Mouse (Mus musculus) heart, postnatal 25 days (tissue): ENCODE results near the gene Fa2h. TPM values are rescaled to one million over a fixed set of nuclear protein-coding genes. Genes with fewer than 3 reads are reported as not detected.
A peak's percentile ranks its signal among the peaks of the same experiment; 100 is the strongest.
"Not testable (repeated sequence)": the region's sequence is repeated elsewhere in the genome, so short reads cannot be mapped to it uniquely, and the experiment has no call there.

Source experiments
- DNase-seq: peaks from one replicate; pipeline ENCODE4 v3.0.0; 2022; ENCODE audit warnings: low spot score
- intact Hi-C: fragments of 180-260 bp; cut with DNase I; formaldehyde crosslinking; loops from one replicate; pipeline ENCODE4 v1.15.1; 2025
- total RNA-seq, 2 experiments: library from RNA; stranded (reverse); gene quantifications; 2 replicates each; pipeline ENCODE4 v1.2.3; 2021

The Fa2h gene
- total RNA-seq, 2 experiments from 2014 or later, result 0.22 TPM; not detected in 1

- intact Hi-C loops, DNase-seq: not testable (repeated sequence)
Observed at GRCm38 (mm10) chr8:111303076-111303803, 90.4 kb downstream of the Fa2h start.

GRCm38 (mm10) chr8:111300597-111301546, 92.8 kb downstream of the Fa2h start:
- DNase-seq, result no peak
- intact Hi-C loops, result no loop called here

- intact Hi-C loops, result loop anchor here (2.0 kb wide), 1 partner anchor 41 kb away; the partner anchor contains the start of gene Glg1
- peak; percentile 96 for DNase-seq
Observed at GRCm38 (mm10) chr8:111299821-111300568, 93.6 kb downstream of the Fa2h start, which contains the start of gene Rfwd3. Rfwd3 (minus strand) TSS chr8:111300222.

GRCm38 (mm10) chr8:111299363-111299820, 94.2 kb downstream of the Fa2h start:
- peak; percentile 10 for DNase-seq
- intact Hi-C loops, result loop anchor here (2.0 kb wide), 1 partner anchor 41 kb away; the partner anchor contains the start of gene Glg1

DNA sequence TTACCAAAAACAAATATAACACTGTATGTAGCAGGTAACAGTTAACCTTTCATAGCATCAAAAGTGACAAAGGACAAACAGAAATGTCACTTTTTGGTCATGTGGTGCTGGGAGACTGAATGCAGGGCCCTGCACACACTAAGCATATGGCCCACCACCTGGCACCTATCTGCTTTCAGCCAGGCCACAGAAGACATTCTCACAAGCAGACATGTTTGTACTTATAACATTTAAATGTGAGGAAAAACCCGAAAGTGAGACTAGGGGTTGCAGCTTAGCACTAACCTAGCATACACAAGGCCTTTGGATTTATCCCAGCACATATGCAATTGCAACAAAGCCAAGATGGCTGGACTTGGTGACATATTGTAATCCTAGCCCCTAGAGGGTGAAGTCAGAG, 95.6 kb downstream of the Fa2h start:
- intact Hi-C loops, result loop anchor here (2.0 kb wide), 1 partner anchor 39 kb away; the partner anchor contains the start of gene Glg1
- no peak for DNase-seq

Other genes starting within 250 kb of the Fa2h start
- gene Glg1, start 134.6 kb downstream of the Fa2h start, total RNA-seq, result 100 to 1,000 TPM in 1 of 2 experiments, 10 to 100 TPM in 1; 96.0 to 105 TPM
- gene Rfwd3, start 93.6 kb downstream of the Fa2h start, total RNA-seq, result 10 to 100 TPM; 16.7 to 17.9 TPM
- 1 to 10 TPM; 2.8 TPM for gene Mlkl, start 55.6 kb downstream of the Fa2h start, total RNA-seq
- gene Wdr59, start 128.3 kb upstream of the Fa2h start, total RNA-seq, result 1 to 10 TPM; 6.3 to 7.4 TPM
- gene Znrf1, start 142.3 kb upstream of the Fa2h start, total RNA-seq, result 10 to 100 TPM; 57.0 to 59.8 TPM
- gene Ldhd, start 236.6 kb upstream of the Fa2h start, total RNA-seq, result 10 to 100 TPM; 25.1 to 28.1 TPM
- gene Zfp1, start 249.6 kb upstream of the Fa2h start, total RNA-seq, result 1 to 10 TPM; 7.4 to 7.5 TPM